Mouse (Mus musculus) T-helper 1 cell (primary cell): ENCODE measurements at regions not wholly inside any gene's neighbourhood (a gene's known extent, or its start where the extent isn't known, plus 50 kb on each side); places are given as distances from the start of the nearest gene placed in this dataset.

Source experiments
- in situ Hi-C: fragments of 300-600 bp; cut with MboI, MseI; formaldehyde crosslinking; loops from one replicate; pipeline ENCODE4 v1.15.1; 2025; ENCODE audit warnings: high pct_unique_total_duplicates

GRCm38 (mm10) chr17:4921121-4921520 is 73.0 kb upstream of the Arid1b start:
- in situ Hi-C loops: no loop called here

DNA sequence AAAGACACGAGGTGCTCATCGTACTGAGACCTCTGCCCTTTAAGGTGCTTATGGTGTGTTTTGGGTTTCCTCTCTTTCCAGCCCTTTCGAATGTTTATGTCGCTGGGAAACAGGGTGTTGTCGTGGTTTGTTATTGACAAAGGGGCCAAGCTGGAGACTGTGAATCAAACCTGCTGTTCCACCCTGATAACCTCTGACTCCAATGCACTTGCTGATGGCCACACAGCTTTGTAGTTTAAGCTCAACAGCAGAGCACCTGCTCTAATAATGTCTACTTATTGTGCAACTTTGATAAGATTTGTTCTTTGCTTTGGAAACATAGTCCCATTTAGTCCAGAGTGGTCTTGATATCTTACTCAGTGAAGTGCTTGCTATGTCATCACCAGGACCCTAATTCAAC is 65.5 kb upstream of the Arid1b start:
- in situ Hi-C loops: no loop called here

DNA sequence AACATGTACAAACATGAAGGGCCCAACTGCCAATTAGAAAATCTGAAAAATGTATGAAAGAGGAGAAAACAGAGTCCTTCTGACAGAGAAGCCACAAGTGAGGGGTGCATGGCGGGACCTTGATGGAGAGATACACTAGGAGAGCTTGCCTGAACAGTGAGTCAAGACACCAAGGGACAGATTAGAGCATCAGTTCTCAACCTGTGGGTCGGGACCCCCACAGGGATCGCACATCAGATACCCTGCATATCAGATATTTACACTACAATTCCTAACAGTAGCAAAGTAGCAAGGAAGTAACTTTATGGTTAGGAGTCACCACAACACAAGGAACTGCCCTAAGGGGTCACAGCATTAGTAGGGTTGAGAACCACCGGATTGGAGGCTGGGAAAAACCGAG is 58.9 kb upstream of the Arid1b start:
- in situ Hi-C loops: no loop called here

DNA sequence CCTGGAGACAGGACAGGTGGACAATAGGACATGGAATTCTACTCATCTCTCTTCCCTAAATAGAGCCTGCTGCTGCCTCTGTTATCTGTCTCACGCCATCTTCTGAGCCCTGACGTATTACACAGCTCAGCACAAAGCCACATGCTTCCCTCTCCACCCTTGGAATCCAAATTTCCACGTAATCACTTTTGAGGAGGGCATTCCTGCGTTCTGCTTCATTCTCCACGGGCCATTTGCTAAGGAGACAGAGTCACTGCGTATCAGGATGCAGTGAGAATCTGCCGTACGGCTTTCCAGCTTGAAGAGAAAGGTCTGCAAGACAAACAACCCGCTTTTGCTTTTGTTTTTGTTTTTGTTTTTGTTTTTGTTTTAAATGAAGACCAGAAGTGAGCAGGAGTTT is 53.5 kb upstream of the Arid1b start:
- in situ Hi-C loops: no loop called here

DNA sequence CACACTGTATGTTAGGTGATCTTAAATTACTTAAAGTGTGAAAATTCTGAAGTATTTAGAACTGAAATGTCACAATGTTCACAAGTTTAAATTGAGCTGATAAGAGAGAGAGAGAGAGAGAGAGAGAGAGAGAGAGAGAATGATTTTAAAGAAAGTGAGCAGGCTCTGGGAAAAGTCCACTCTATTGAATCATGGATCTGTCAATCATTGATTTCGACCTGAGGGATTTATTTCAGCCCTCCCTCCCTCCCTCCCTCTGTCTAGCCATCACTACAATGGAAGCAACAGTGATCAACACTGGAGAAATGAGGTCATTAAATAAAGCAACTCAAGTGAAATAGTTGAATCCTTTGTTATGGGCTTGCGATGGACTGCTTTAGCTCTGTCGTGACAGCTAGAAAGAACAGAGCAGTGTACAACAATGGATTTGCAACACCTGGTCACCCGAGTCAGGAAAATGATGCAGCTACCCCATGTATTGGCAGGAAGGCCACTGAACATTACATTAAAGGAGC is 52.8 kb upstream of the Arid1b start:
- in situ Hi-C loops: no loop called here

- in situ Hi-C loops: no loop called here
These were observed 51.3 kb upstream of the Arid1b start for GRCm38 (mm10) chr17:4942868-4943267.
